Mouse (Mus musculus) neural tube, embryonic 10.5 days (tissue): ENCODE results near the gene Pnp2.

Experiments used
- DNase-seq: peaks from one replicate; pipeline ENCODE4 v3.0.0-alpha.2; 2017; ENCODE audit warnings: low spot score; ENCODE audit errors: extremely low spot score

Gene Pnp2

DNA sequence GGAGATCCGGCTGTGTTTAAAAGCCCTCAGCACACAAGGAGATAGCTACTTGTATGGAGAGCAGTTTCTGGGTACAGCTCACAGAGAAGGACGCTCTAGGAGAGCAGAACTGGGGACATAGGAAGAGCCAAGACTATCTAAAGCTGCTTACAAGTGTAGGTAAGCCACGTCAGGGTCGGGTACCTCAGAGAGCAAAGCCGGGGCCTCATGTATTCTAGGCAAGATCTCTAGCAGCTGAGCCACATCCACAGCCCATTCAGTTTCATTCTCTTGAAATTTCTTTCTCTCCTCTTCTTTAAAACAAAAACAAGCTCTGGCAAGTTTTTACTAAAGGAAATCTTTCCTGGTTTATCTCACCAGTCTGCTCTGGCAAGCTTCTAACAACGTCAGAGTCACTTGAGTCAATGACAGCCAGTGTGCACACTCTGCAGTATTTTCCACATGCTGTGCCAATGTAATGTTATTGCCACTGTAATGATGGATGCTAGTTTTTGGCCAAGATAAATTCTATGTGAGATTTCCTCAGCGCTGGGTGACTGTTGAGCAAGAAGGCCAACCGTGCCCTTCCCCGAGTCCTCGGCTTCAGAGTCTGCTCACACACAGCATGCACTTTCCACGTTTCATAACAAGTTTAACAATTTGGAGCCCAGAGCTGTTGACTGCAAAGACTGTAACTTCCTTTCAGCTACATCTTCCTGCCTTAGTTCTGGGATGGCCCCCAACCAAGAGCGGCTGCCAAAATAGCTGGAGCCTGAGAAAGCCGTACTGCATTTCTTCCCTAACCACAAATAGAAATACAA lies 52.3 kb downstream of the Pnp2 start:
- DNase-seq, result no peak

DNA sequence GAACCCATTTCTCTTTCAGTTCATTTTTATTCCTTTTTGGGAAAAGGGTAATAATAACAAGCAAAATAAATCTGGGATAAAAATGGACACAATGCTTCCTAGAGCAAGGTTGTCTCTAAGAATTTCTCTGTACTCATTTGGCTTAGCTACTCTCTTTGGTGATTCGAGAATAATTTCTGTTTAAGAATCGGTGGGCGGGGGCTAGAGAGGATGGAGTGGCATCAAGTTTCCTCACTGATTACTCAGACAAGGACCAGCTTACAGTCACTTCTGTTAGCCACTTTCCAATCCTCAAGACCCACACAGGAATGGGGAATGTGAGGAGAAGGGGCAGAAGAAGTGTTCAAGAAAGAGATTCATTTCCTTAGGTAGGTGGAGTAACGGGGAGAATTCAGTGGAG lies 53.0 kb downstream of the Pnp2 start:
- DNase-seq, result no peak

DNA sequence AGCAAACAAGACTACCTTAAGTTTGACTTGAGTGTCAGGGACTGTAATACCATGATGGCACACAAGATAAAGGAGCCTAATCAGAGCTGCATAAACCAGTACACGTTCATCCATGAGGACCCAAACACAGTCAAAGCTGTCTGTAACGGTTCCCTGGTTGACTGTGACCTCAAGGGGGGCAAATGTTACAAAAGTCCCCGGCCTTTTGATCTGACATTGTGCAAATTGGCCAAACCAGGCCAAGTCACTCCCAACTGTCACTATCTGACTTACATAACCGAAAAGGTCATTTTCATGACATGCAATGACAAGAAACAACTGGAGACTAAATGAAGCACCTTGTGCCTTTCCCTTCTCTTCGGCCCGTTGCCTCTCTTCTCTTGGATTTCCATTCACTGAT lies 53.8 kb downstream of the Pnp2 start:
- no peak for DNase-seq
